8 mouse cellular contexts compared by ENCODE assay signal in the genomic region with DNA sequence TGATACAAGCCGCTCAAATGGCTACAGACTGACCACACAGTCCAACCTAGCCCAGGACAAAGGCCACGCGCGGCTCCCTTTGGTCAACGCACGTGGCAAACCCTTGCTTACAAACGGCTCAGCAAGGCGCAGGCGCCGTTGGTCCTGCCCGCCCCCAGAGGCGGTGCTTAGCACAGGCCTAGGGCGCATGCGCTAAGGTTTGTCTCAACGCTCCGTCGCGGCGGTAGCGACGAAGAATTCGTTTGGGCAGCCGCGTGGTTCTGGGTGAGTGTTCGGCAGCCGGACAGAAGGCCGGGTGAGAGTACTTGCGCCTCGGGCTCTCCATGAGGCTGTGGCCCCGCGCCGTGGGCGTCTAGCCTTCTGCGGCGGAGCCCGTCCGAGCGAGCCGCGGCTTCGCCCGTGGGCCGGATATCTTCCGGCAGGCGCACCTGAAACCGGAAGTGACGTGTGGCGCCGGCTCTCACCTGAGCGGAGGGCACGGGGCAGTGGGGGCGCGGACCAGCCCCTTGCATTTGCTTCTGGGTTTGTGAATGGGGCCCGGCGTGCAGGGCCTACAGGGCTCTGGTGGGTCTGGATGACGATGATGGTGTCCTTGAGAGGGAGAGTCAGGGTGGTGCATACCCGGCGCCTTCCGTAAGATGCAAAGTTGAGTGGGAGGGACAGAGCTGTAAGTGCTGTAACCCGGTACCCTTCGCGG. TPM values are rescaled to one million over a fixed set of nuclear protein-coding genes. Genes with fewer than 3 reads are reported as not detected.
A peak's percentile ranks its signal among the peaks of the same experiment; 100 is the strongest.
DNase-seq lines count a peak whose midpoint lies in the region; ATAC-seq and TF ChIP-seq lines count a peak whose summit lies in the region.

Gene Ercc6 (plus strand): TSS at position 186 of the 697 bp plus-strand sequence.

- H3K4me1 ChIP-seq in hindbrain, embryonic 15.5 days (replicated peaks), result peaks cover 22% of the 10 kb centered on the region

- H3K4me3 ChIP-seq in hindbrain, embryonic 15.5 days, result peak within 1 kb of the TSS; percentile 76

- in situ Hi-C loops in Patski (cut with MboI; ENCODE audit: low pct_unique_long_range_greater_than_20kb), result no loop called here

- POLR2A ChIA-PET in Patski (lab: Charles Lee), result interaction anchor here (1.2 kb wide), 1 partner anchor 13 kb away, joined by 3 read pairs; no protein-coding TSS in a partner anchor

- H3K27ac ChIP-seq in hindbrain, embryonic 15.5 days (replicated peaks), result peak within 1 kb of the TSS; percentile 92

- WGBS in hindbrain, embryonic 15.5 days, result under 1% methylated on average over 62 of the region's 62 CpGs

- peak within 1 kb of the TSS; percentile 73 for H3K4me2 ChIP-seq in hindbrain, embryonic 15.5 days

- no peak for TF ChIP-seq CTCF in Patski (IDR thresholded peaks at IDR 0.05)

- peak; percentile 56 for DNase-seq in Patski (ENCODE audit: low read depth, low spot score)
- DNase-seq in cerebellum, postnatal 14 days, result peak; percentile 97
- peak; percentile 84 to 89 for DNase-seq in frontal cortex, postnatal 25 days (ENCODE audit: low spot score in 2 of 2)
- DNase-seq in left cerebral cortex, adult 11 months (ENCODE audit: low spot score), result peak; percentile 87
- peak; percentile 94 to 95 for DNase-seq in lung, postnatal 4 days
- DNase-seq in retina, postnatal 7 days (ENCODE audit: low read depth, low spot score), result peak; percentile 92
- peak; percentile 90 for DNase-seq in urinary bladder, adult 2 months (ENCODE audit: low spot score)

- ATAC-seq in Patski, result peak; percentile 78
- peak; percentile 94 for ATAC-seq in hindbrain, embryonic 15.5 days (ENCODE audit: low FRiP score, low read depth)

- peaks cover 8% of the 10 kb centered on the region for H3K36me3 ChIP-seq in hindbrain, embryonic 15.5 days

- peak within 1 kb of the TSS; percentile 72 for H3K9ac ChIP-seq in hindbrain, embryonic 15.5 days

- H3K27me3 ChIP-seq in Patski, result no peaks in the 10 kb centered on the region
- no peaks in the 10 kb centered on the region for H3K27me3 ChIP-seq in hindbrain, embryonic 15.5 days

- no peaks in the 10 kb centered on the region for H3K9me3 ChIP-seq in hindbrain, embryonic 15.5 days

- CTCF ChIA-PET in Patski (lab: Charles Lee), result interaction anchor here (1.4 kb wide), 1 partner anchor 18 kb away, joined by 3 read pairs; no protein-coding TSS in a partner anchor

RNA-seq across cellular contexts. Expression of gene Ercc6, which starts in this region (rescaled TPM):
- polyA plus RNA-seq in Patski (2021), result 16.1 TPM
- 22.9 and 27.5 TPM in 2 replicates for polyA plus RNA-seq in hindbrain, embryonic 15.5 days (2015; fragmentation: Nextera tagmentation; extraction: Ambion mirVana)
- polyA plus RNA-seq in urinary bladder, adult 2 months (2012; rRNA removed), result 7.1 and 7.2 TPM in 2 replicates

Comparison
In these comparisons a context has a peak if more than half of its experiments do, and no peak if none do; other contexts are left out.
1. Peak in every context shown above with its lines: DNase-seq, ATAC-seq, H3K4me3 ChIP-seq and H3K27ac ChIP-seq.